Mouse (Mus musculus) cortical plate, adult 2 months (tissue): ENCODE results near the gene Fam83e.

Experiments
- CTCF ChIP-seq: fragments of 200-500 bp; IDR thresholded peaks from 2 replicates; pipeline ENCODE4 v1.5.1; 2011; ENCODE audit warnings: mild to moderate bottlenecking, control low read depth, low read length; ENCODE audit not compliant: insufficient read depth; ENCODE audit errors: extremely low read depth
- POLR2A ChIP-seq: fragments of 200-500 bp; IDR thresholded peaks from 2 replicates; pipeline ENCODE4 v1.6.1; 2011; ENCODE audit warnings: mild to moderate bottlenecking, low read length, control low read depth; ENCODE audit not compliant: insufficient read depth; ENCODE audit errors: extremely low read depth

GRCm38 (mm10) chr7:45733477-45733876 is 12.5 kb downstream of the Fam83e start:
- no peak for TF ChIP-seq CTCF
- TF ChIP-seq POLR2A = no peak
